Mouse (Mus musculus) bone marrow macrophage, adult 2 months (primary cell): ENCODE data around the gene Pnpo.

ENCODE experiments used
- CTCF ChIP-seq: IDR thresholded peaks from 2 replicates; pipeline ENCODE4 v1.5.1; 2012; ENCODE audit warnings: low read depth, mild to moderate bottlenecking, low read length, moderate library complexity
- POLR2A ChIP-seq: IDR thresholded peaks from 2 replicates; pipeline ENCODE4 v1.6.1; 2012; ENCODE audit warnings: mild to moderate bottlenecking, low read depth, low read length, borderline replicate concordance

DNA sequence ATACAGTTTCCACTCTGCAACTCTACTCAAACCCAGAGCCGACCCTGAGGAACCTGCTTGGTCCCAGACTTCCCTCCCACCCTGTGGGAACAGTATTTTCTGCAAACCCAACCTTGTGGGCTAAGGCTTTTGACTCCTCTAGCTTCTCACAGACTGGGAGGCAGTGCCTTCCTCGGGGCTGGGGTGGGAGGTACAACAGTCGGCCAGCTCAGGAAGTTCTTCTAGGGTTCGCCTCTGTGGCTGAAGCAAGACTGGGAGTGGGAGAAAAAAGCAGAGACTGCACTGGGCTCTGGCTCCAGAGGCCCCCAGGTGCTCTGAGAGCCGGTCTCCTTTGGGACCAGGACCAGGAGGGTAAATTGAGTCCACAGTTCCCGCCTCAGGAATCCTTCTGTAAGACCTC is 9.1 kb upstream of the Pnpo start:
- no peak for TF ChIP-seq CTCF
- TF ChIP-seq POLR2A, result no peak
